Mouse (Mus musculus) layer of hippocampus, postnatal 36 days (tissue): ENCODE results near the gene Efna5. TPM values are rescaled to one million over a fixed set of nuclear protein-coding genes. Genes with fewer than 3 reads are reported as not detected.
A peak's percentile ranks its signal among the peaks of the same experiment; 100 is the strongest.

ENCODE experiments used
- DNase-seq, 2 experiments: peaks; one replicate each; pipeline ENCODE4 v3.0.0; 2022
- total RNA-seq, 2 experiments: library from RNA; stranded (reverse); gene quantifications; 2 replicates each; pipeline ENCODE4 v1.2.3; 2021

Gene Efna5
- total RNA-seq, 2 experiments from 2014 or later: 5.2 to 7.2 TPM

GRCm38 (mm10) chr17:62787855-62788254 lies 93.3 kb downstream of the Efna5 start:
- DNase-seq: no peak

GRCm38 (mm10) chr17:62786602-62786907 lies 94.6 kb downstream of the Efna5 start:
- no peak for DNase-seq

GRCm38 (mm10) chr17:62785781-62786601 lies 95.1 kb downstream of the Efna5 start:
- DNase-seq: no peak

GRCm38 (mm10) chr17:62784274-62785171 lies 96.6 kb downstream of the Efna5 start:
- no peak for DNase-seq

- DNase-seq: peak; percentile 63 to 67
These were observed 97.4 kb downstream of the Efna5 start for GRCm38 (mm10) chr17:62783524-62784273.

GRCm38 (mm10) chr17:62782826-62783404 lies 98.2 kb downstream of the Efna5 start:
- DNase-seq: no peak

GRCm38 (mm10) chr17:62781120-62781519 lies 100.0 kb downstream of the Efna5 start:
- no peak for DNase-seq

- DNase-seq: no peak
These were observed 103.1 kb downstream of the Efna5 start for GRCm38 (mm10) chr17:62777858-62778564.

GRCm38 (mm10) chr17:62776710-62777109 lies 104.4 kb downstream of the Efna5 start:
- DNase-seq: no peak

- no peak for DNase-seq
These were observed 105.1 kb downstream of the Efna5 start for GRCm38 (mm10) chr17:62775976-62776375.

- no peak for DNase-seq
These were observed 105.7 kb downstream of the Efna5 start for GRCm38 (mm10) chr17:62775401-62775800.

- no peak for DNase-seq
These were observed 106.4 kb downstream of the Efna5 start for GRCm38 (mm10) chr17:62774749-62775148.

GRCm38 (mm10) chr17:62766705-62767104 lies 114.4 kb downstream of the Efna5 start:
- DNase-seq: no peak

- no peak for DNase-seq
These were observed 116.0 kb downstream of the Efna5 start for GRCm38 (mm10) chr17:62765165-62765564.

GRCm38 (mm10) chr17:62756951-62757350 lies 124.2 kb downstream of the Efna5 start:
- no peak for DNase-seq

- DNase-seq: no peak
These were observed 125.5 kb downstream of the Efna5 start for GRCm38 (mm10) chr17:62755635-62756034.

- DNase-seq: no peak
These were observed 126.5 kb downstream of the Efna5 start for GRCm38 (mm10) chr17:62754638-62755037.

- DNase-seq: no peak
These were observed 128.7 kb downstream of the Efna5 start for GRCm38 (mm10) chr17:62752381-62752889.

GRCm38 (mm10) chr17:62750647-62751046 lies 130.5 kb downstream of the Efna5 start:
- no peak for DNase-seq

- DNase-seq: no peak
These were observed 132.1 kb downstream of the Efna5 start for GRCm38 (mm10) chr17:62748803-62749619.

- DNase-seq: no peak
These were observed 133.7 kb downstream of the Efna5 start for GRCm38 (mm10) chr17:62747381-62747780.
